Mouse (Mus musculus) megakaryocyte, embryonic 14.5 days (primary cell): Measurements from ENCODE around the gene Rac3.

Source experiments
- FLI1 ChIP-seq: IDR thresholded peaks from 2 replicates; pipeline ENCODE4 v1.6.1; 2012; ENCODE audit warnings: low read length, inconsistent platforms, mixed read lengths
- GATA1 ChIP-seq: IDR thresholded peaks from 3 replicates; pipeline ENCODE4 v1.6.1; 2012; ENCODE audit warnings: mixed read lengths, low read length, inconsistent platforms, borderline replicate concordance

DNA sequence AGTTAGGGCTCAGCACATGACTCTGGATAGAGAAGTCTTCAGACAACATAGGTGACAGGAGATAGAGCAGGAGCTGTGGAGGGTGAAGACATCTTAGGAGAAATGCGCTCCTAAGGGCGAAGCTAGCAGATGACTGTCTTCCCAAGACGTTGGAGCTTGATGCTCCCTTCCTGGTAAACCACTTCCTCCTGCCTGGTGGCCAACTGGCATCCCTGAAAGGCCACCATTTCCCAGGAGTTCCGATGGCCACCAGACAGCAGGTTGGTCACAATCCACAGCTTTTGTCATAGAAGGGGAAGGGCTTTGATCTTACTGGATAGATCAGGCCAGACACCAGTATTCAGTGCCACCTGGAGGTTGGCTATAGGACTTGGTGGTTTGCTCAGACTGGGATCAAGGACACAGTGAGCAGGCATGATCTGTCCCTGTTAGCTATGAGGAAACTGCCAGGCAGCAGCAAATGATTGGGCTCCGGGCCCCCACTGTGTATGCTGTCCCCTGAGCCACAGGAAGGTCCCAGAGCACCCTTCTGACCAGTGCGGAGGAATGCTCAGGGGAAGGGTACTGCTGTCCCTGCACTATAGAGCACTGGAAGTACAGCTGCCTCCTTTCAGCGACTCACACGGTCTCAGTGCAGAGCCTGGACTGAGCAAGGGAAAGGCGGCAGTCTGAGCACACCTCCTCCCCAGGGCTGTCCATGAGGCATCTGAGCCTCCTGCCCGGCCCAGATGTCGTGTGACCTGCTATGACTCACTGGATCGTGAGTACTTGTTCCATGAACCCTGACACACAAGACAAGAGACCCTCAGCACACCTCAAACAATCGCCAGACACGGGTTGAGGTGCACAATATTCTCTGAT is 40.8 kb downstream of the Rac3 start:
- TF ChIP-seq GATA1 (no peak), FLI1 (no peak)
